Mouse (Mus musculus) thymus, adult 2 months (tissue): ENCODE results near the gene Mob1b.

Source experiments
- CTCF ChIP-seq: fragments of 200-500 bp; IDR thresholded peaks from 2 replicates; pipeline ENCODE4 v1.5.1; 2012; ENCODE audit warnings: mild to moderate bottlenecking, control low read depth, low read length, moderate library complexity, borderline replicate concordance; ENCODE audit not compliant: control insufficient read depth, poor library complexity, insufficient read depth; ENCODE audit errors: extremely low read depth
- POLR2A ChIP-seq: fragments of 200-500 bp; IDR thresholded peaks from 2 replicates; pipeline ENCODE4 v1.6.1; 2012; ENCODE audit warnings: mild to moderate bottlenecking, low read length, control low read depth, moderate library complexity; ENCODE audit not compliant: control insufficient read depth, poor library complexity, insufficient read depth; ENCODE audit errors: extremely low read depth

GRCm38 (mm10) chr5:88685306-88685705 lies 35.3 kb upstream of the Mob1b start:
- TF ChIP-seq CTCF: no peak
- no peak for TF ChIP-seq POLR2A
